Mouse (Mus musculus): ENCODE data around the gene Apbb1ip. TPM values are rescaled to one million over a fixed set of nuclear protein-coding genes. Genes with fewer than 3 reads are reported as not detected.
A peak's percentile ranks its signal among the peaks of the same experiment; 100 is the strongest.

The Apbb1ip gene
- polyA plus RNA-seq, 1 experiment from 2014 or later: 1.2 TPM

- Histone ChIP-seq H3K4me1 (replicated peaks; ENCODE audit: control insufficient read depth, insufficient read depth, low read length) (0 out of 2 replicates have a peak, but pooled peaks cover 6% of the 10 kb centered on the region), H3K27ac (ENCODE audit: low read depth, low read length) (peak overlapping the region; percentile 93), H3K4me2 (replicated peaks; ENCODE audit: low read depth) (peak overlapping the region; percentile 77), H3K9me3 (ENCODE audit: control insufficient read depth) (no peaks in the 10 kb centered on the region), H3K4me3 (ENCODE audit: low read depth, low read length) (peak overlapping the region; percentile 97), H3K36me3 (ENCODE audit: control insufficient read depth, insufficient read depth) (no peaks in the 10 kb centered on the region), H3K9ac (ENCODE audit: low read depth, low read length) (peak overlapping the region; percentile 83), H3K27me3 (replicated peaks; ENCODE audit: control insufficient read depth, insufficient read depth, low read length) (no peaks in the 10 kb centered on the region)
- no peak for TF ChIP-seq CTCF (IDR thresholded peaks at IDR 0.05; ENCODE audit: low read depth)
- no peak; the same call in 1 of the 2 replicates for ATAC-seq
- 14% methylated on average over 9 of the region's 9 CpGs for WGBS
These were observed 121.0 kb downstream of the Apbb1ip start for GRCm38 (mm10) chr2:22894932-22895281.

- H3K4me1 ChIP-seq (replicated peaks; ENCODE audit: control insufficient read depth, insufficient read depth, low read length): 0 out of 2 replicates have a peak, but pooled peaks cover 6% of the 10 kb centered on the region
- 0 out of 2 replicates have a peak, but pooled peaks cover 3% of the 10 kb centered on the region for H3K36me3 ChIP-seq (ENCODE audit: control insufficient read depth, insufficient read depth)
- no peaks in the 10 kb centered on the region for H3K27me3 ChIP-seq (replicated peaks; ENCODE audit: control insufficient read depth, insufficient read depth, low read length)
- peak within 1 kb of the TSS; percentile 83 for H3K9ac ChIP-seq (ENCODE audit: low read depth, low read length)
- H3K27ac ChIP-seq (ENCODE audit: low read depth, low read length): peak within 1 kb of the TSS; percentile 93
- H3K9me3 ChIP-seq (ENCODE audit: control insufficient read depth): no peaks in the 10 kb centered on the region
- TF ChIP-seq CTCF (IDR thresholded peaks at IDR 0.05; ENCODE audit: low read depth): no peak
- under 1% methylated on average over 81 of the region's 81 CpGs for WGBS
- ATAC-seq: peak; percentile 98
- H3K4me3 ChIP-seq (ENCODE audit: low read depth, low read length): peak within 1 kb of the TSS; percentile 97
- peak within 1 kb of the TSS; percentile 77 for H3K4me2 ChIP-seq (replicated peaks; ENCODE audit: low read depth)
These were observed 121.7 kb downstream of the Apbb1ip start, which contains the start of gene Pdss1 for GRCm38 (mm10) chr2:22895282-22896273. Gene Pdss1 (plus strand): TSS chr2:22895522.

GRCm38 (mm10) chr2:22903947-22904346 is 130.1 kb downstream of the Apbb1ip start:
- WGBS: 68% methylated on average over 3 of the region's 3 CpGs
- ATAC-seq: no peak
- Histone ChIP-seq H3K4me1 (replicated peaks; ENCODE audit: control insufficient read depth, insufficient read depth, low read length) (no peaks in the 10 kb centered on the region), H3K36me3 (ENCODE audit: control insufficient read depth, insufficient read depth) (peaks cover 41% of the 10 kb centered on the region), H3K4me3 (ENCODE audit: low read depth, low read length) (no peak overlapping the region), H3K9me3 (ENCODE audit: control insufficient read depth) (no peaks in the 10 kb centered on the region), H3K9ac (ENCODE audit: low read depth, low read length) (no peak overlapping the region), H3K27me3 (replicated peaks; ENCODE audit: control insufficient read depth, insufficient read depth, low read length) (no peaks in the 10 kb centered on the region), H3K27ac (ENCODE audit: low read depth, low read length) (no peak overlapping the region), H3K4me2 (replicated peaks; ENCODE audit: low read depth) (no peak overlapping the region)
- no peak for TF ChIP-seq CTCF (IDR thresholded peaks at IDR 0.05; ENCODE audit: low read depth)

- Histone ChIP-seq H3K27me3 (replicated peaks; ENCODE audit: control insufficient read depth, insufficient read depth, low read length) (no peaks in the 10 kb centered on the region), H3K4me2 (replicated peaks; ENCODE audit: low read depth) (no peak overlapping the region), H3K36me3 (ENCODE audit: control insufficient read depth, insufficient read depth) (peaks cover 33% of the 10 kb centered on the region), H3K27ac (ENCODE audit: low read depth, low read length) (no peak overlapping the region), H3K9me3 (ENCODE audit: control insufficient read depth) (no peaks in the 10 kb centered on the region), H3K9ac (ENCODE audit: low read depth, low read length) (no peak overlapping the region), H3K4me1 (replicated peaks; ENCODE audit: control insufficient read depth, insufficient read depth, low read length) (no peaks in the 10 kb centered on the region), H3K4me3 (ENCODE audit: low read depth, low read length) (no peak overlapping the region)
- TF ChIP-seq CTCF (IDR thresholded peaks at IDR 0.05; ENCODE audit: low read depth): no peak
- WGBS: 63% methylated on average over 3 of the region's 3 CpGs
- peak; percentile 60; the same call in 1 of the 2 replicates for ATAC-seq
These were observed 140.5 kb downstream of the Apbb1ip start for GRCm38 (mm10) chr2:22914421-22914820.

- no peak overlapping the region for H3K9ac ChIP-seq (ENCODE audit: low read depth, low read length)
- H3K27me3 ChIP-seq (replicated peaks; ENCODE audit: control insufficient read depth, insufficient read depth, low read length): no peaks in the 10 kb centered on the region
- no peak overlapping the region for H3K4me2 ChIP-seq (replicated peaks; ENCODE audit: low read depth)
- TF ChIP-seq CTCF (IDR thresholded peaks at IDR 0.05; ENCODE audit: low read depth): no peak
- ATAC-seq: no peak
- no peaks in the 10 kb centered on the region for H3K4me1 ChIP-seq (replicated peaks; ENCODE audit: control insufficient read depth, insufficient read depth, low read length)
- H3K4me3 ChIP-seq (ENCODE audit: low read depth, low read length): no peak overlapping the region
- no peaks in the 10 kb centered on the region for H3K9me3 ChIP-seq (ENCODE audit: control insufficient read depth)
- peaks cover 32% of the 10 kb centered on the region for H3K36me3 ChIP-seq (ENCODE audit: control insufficient read depth, insufficient read depth)
- 88% methylated on average over 2 of the region's 2 CpGs for WGBS
- no peak overlapping the region for H3K27ac ChIP-seq (ENCODE audit: low read depth, low read length)
These were observed 144.8 kb downstream of the Apbb1ip start for GRCm38 (mm10) chr2:22918651-22919050.

Other genes starting within 250 kb of the Apbb1ip start
- gene Gad2, start 151.9 kb upstream of the Apbb1ip start, polyA plus RNA-seq (2015; fragmentation: Nextera tagmentation; extraction: Ambion mirVana): not detected in 2 replicates
- 23.1 and 26.6 TPM in 2 replicates for gene Pdss1, start 121.4 kb downstream of the Apbb1ip start, polyA plus RNA-seq (2015; fragmentation: Nextera tagmentation; extraction: Ambion mirVana)

Data from intestine, postnatal 0 days (tissue).